Mouse (Mus musculus) MEL (cell line): Measurements from ENCODE around the gene Phkg2.

ENCODE experiments used
- CTCF ChIP-seq, 3 experiments: IDR thresholded peaks in 2 of 3; conservative IDR thresholded peaks in 1 of 3; 2 replicates each; pipeline ENCODE4 v1.5.1; 2011 to 2012; ENCODE audit warnings: low read length in 3 of 3, low read depth in 2 of 3, mild to moderate bottlenecking in 2 of 3, improper control_type of control experiment in 1 of 3, inconsistent platforms in 1 of 3, mixed read lengths in 1 of 3, moderate library complexity in 1 of 3; ENCODE audit not compliant: control insufficient read depth in 1 of 3, insufficient read depth in 1 of 3, poor library complexity in 1 of 3, severe bottlenecking in 1 of 3
- MAFK ChIP-seq: IDR thresholded peaks from 2 replicates; pipeline ENCODE4 v1.6.1; 2011; ENCODE audit warnings: low read depth, mild to moderate bottlenecking, low read length, improper control_type of control experiment, borderline replicate concordance
- NRF1 ChIP-seq: IDR thresholded peaks from 2 replicates; pipeline ENCODE4 v1.6.1; 2014; ENCODE audit warnings: low read depth, mild to moderate bottlenecking, inconsistent platforms, low read length, improper control_type of control experiment, moderate library complexity; ENCODE audit not compliant: poor library complexity, insufficient read depth, severe bottlenecking
- UBTF ChIP-seq: IDR thresholded peaks from 2 replicates; pipeline ENCODE4 v1.6.1; 2012; ENCODE audit warnings: low read depth, mild to moderate bottlenecking, inconsistent platforms, low read length, improper control_type of control experiment, moderate library complexity, borderline replicate concordance; ENCODE audit not compliant: insufficient read depth

GRCm38 (mm10) chr7:127587196-127587595 lies 14.1 kb downstream of the Phkg2 start:
- TF ChIP-seq CTCF (IDR thresholded peaks at IDR 0.05 in 2 of 3, conservative IDR thresholded peaks at IDR 0.05 in 1 of 3; ENCODE audit: control insufficient read depth in 1 of 3, insufficient read depth in 1 of 3, low read depth in 2 of 3, low read length in 3 of 3, poor library complexity in 1 of 3, severe bottlenecking in 1 of 3) (no peak), UBTF (no peak), NRF1 (no peak), MAFK (no peak)
